Mouse (Mus musculus): ENCODE data around the gene Npl.

Npl gene

DNA sequence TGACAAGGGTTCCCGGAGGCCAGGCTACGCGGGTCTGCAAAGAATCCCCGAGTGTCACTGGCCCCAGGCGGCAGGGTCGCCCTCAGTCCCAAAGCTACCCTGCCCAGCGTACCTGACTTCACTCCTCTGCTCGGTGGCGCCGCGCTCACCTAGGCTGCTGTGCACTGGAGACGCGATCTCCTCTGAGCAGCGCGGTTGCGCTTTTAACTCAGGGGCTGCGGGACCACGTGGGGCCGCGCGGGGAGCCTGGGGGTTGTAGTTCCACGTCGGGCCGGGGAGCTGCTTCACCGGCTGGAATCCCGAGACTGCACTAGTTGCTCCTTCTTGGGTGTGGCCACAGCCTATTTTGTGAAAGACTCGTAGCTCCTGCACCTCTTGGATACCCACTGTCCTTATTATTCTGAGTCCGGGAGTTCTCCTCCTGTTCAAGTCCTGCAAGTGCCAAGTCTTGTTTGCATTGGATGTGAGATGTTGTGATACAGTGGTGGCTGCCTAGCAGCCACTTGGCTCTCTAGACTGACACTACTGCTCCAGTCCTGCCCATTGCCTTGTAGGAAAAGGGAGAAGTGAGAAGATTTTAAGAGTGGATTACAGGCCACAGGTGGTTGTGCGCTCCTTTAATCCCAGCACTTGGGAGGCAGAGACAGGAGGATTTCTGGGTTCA lies at the start of gene Npl:
Npl (minus strand) TSS at position 510 of the 664 bp plus-strand sequence.
- DNase-seq (ENCODE audit: low spot score), result peak; percentile 69

DNA sequence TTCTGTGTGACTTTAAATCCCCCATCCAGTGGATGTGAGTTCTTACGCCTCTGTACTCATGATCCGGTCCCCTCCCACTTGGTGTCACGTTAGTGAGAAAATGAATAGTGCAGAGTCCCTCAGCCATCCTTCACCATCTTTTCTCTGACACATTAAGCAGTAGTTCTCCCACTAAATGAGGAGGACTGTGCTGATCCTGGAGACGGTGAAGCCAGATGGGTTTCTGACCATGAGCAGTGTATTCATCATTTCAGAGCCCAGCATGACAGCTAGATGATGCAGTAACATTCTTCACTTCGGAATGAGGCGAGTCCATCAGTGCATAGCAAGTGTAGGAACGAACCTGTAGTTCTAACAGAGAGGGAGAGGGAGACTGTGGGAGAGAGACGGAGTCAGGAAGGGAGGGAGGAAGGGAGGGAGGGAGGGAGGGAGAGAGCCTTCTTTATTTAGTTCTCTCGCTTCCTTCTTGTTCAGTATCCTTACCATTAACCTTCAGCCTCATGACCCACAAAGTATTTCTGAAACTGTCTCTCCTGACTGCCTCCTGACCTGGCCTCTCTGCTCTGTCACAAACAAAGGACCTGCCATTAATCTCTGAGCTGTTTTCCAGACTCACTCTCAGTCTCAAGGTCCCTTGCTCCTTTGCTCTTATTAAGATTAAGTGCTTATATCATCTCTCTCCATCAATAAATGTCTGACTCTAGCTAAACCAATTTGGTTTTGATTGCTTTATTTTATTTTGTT lies 49.6 kb upstream of the Npl start:
- no peak for DNase-seq (ENCODE audit: low spot score)

DNA sequence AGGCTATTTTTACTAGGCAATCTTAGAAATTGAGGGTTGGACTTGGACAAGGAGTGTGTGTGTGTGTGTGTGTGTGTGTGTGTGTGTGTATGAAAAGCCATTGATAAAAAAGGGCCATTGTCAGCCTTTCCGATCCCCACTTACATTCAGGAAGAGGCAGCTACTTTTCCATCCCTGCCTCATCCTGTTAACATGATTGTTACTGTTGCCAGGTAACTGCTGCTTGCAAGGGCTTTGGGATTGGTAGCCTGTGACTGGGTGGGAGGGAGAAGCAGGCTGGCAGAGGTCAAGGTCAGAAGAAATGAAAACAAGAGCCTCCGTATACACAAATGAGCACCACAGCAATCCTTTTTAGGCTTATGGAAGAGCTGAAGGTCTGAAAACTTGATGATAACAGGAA lies 48.9 kb upstream of the Npl start:
- no peak for DNase-seq (ENCODE audit: low spot score)

DNA sequence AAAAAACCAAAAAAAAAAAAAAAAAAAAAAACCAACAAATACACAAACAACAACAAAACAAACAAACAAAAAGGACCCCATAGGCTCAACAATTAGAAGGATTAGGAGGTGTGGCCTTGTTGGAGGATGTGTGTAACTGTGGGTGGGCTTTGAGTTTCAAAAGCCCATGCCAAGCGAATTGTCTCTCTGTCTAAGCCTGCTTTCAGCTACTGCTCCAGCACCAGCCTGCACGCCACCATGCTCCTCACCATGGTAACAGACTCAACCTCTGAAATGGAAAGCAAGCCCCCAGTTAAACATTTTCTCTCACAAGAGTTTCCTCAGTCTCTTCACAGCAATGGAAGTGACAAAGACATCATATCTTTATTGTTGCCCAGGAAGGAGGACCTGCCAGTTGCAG lies 43.8 kb upstream of the Npl start:
- DNase-seq (ENCODE audit: low spot score), result no peak

DNA sequence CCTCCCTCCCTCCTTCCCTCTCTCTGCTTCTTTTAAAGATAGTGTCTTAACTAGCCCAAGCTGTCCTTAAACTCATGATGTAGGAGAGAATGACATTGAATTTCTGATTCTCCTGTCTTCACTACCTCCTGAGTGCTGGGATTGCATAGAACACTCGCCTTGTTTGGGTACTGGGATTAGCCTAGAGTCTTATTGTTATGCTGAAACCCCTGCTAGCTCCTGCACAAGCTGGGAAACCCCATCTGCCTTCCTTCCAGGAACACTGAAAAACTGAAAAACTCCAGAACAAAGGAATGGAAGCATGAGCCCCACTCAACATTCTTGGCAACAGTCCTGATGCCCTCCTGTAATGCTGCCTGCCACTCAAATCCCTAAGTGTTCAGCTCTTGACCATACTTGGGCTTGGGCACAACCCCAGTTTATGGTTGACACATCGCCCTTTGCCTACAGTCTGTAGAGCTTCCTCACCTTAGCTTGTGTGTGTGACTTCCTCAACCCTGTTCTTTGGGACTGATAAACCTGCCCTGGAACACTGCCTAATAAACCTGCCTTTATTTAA lies 40.4 kb upstream of the Npl start:
- DNase-seq (ENCODE audit: low spot score), result no peak

DNA sequence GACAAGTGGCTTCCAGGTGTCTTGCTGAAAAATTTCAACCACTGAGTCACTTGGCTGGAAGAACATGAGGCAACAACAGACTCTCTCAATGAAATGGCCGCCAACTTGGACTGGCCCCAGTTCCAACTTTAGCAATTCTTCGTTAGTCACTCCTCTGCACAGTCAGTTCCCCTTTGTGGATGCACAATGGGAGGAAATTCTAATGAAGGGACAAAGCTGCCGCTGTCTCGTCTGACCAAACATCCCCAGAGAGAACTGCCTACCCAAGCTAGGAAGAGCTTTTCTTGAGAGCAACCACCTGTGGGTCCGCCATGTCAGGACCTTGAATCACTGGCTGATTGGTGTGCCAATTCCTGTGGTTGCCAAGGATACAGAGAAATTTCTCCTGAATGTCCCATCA lies 38.1 kb upstream of the Npl start:
- no peak for DNase-seq (ENCODE audit: low spot score)

DNA sequence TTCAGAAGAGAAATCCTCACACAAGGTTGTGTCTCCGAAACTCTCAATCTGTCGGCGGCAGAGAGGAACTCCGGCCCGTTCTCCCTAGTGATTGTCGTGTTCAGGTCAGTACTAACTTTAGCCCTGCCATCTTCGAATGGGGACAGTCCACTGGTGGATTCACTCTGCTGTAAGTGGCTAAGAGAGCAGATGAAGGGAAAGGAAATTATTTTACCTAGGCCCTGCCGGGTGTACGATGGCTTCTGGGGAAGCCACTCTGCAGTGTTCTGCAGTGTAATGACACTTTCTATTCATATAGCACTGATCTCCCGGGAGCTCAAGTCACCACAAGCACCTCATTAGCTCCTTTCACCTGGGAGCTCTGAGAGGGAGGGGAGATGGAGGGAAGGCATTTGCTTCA lies 37.0 kb upstream of the Npl start:
- DNase-seq (ENCODE audit: low spot score), result no peak

DNA sequence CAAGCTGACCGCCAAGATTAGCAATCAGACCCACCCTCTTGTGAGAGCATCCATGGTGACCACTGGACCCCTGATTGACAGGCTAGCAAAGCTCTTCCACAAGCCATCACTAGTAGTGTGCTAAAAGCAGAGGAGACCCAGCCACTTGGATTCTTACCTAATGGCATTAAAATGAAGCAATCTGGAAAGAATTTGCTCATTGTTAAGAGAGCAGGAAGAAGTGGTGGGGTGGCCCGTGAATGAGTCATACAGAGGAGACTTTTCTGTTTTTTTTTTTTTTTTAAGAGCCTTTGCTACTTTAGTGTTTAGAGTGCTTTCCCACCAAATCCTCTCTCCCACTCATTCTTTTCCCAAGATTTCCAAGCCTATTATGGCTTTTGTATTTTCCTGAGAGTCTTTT lies 35.9 kb upstream of the Npl start:
- DNase-seq (ENCODE audit: low spot score), result no peak

DNA sequence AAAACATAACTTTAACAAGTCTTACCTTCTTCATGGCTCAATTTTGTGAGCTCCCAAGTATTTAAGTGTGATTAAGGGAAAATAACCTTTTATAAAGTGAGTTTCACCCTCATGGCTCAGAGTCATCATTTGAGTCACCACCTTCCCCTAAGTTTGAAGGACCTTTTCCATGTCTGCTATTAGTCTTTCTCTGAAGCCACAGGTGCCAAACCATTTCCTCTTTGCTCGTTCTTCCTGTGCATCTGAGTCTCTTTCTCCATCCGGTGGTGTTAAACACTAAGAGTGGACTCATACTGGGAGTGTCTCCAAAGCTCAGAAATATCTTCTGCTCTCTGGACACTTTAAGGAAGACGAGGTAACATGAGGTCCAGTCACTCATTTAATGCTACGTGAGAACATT lies 33.3 kb upstream of the Npl start:
- no peak for DNase-seq (ENCODE audit: low spot score)

DNA sequence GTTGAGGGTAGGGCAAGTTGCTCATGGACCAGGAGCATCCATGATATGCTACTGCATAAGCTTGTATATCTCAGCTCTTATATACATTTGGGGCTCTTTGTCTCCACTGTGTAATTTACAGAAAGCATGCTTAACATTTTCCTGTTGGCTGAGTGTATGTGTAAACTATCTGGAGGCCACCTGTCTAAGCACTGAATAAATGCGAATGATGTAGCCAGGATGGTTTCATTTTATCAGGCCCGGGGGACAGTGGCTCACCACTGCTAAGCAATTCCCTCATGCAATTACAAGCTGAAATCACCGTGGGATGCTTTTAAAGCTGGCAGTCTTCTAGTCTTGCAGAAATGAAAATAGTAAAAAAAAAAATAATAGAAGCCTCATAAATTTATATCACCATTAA lies 24.9 kb upstream of the Npl start:
- no peak for DNase-seq (ENCODE audit: low spot score)

DNA sequence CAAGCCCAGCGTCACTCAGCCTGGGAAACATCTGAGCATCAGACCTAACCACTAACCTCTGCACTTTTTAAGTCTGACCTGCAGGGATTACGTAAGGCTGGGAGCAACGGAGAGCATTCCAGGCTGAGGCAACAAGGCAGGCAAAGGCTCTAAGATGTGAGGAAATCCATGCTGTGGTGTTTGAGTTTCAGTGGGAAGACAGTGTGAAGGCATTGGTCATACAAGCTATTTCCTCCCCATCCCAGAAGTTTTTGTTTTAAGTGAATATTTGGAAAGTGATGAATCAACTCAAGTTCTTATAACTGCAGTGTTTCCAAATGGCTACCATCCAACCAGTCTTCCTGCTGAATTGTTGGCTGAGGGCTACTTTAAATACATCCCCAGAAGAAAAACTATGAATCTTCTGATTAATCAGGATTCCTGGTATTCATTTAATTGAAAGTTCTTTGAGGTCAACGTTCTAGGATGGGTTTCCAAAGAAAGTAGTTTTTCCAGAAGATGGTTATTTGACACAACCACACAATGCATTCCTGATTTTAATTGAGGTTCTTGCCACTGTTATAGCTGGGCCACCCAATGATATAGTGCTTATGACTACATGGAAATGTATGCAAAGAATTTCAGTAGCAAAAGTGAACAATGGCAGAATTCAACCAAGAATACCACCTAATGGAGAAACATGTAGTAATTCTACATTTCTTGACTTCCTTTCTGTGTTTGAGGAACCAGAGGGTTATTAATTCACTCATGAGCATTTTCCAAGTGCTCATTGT lies 22.6 kb upstream of the Npl start:
- DNase-seq (ENCODE audit: low spot score), result no peak

DNA sequence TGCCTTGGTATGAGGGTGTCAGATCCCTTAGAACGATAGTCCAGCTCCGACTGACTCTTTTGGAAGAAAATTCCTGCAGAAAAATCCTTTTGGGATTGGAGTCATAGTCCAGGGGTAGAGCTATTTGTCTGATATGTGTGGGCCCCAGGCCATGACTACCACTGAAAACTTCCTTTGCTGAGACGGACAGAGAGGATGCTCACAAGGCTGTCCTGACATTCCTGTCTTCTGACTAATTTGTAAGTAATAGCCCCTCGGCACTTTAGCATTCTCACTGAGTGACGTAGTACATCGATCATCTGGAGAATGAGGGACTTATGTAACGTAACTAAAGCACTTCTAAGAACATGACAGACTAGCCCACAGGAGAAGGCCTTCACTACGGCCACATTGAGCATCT lies 15.9 kb upstream of the Npl start:
- no peak for DNase-seq (ENCODE audit: low spot score)

DNA sequence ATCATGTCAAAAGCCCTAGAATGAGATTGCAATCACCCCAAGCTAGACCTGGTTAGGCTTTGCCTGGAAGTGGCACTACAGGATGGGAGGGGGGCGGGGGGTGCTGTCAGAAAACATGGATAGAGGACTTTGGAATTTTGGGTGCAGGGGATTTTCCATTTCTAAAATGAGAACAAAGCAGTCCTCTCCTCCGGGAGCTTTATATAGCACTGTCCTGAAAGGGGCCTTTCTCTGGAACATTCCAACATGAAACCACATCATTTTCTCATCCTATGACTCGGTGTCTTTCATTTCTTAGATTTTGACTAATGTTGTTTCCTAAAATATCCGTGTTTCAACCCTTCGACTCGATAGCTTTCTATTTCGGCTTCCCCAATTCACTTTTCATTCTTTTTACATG lies 14.9 kb upstream of the Npl start:
- DNase-seq (ENCODE audit: low spot score), result no peak

DNA sequence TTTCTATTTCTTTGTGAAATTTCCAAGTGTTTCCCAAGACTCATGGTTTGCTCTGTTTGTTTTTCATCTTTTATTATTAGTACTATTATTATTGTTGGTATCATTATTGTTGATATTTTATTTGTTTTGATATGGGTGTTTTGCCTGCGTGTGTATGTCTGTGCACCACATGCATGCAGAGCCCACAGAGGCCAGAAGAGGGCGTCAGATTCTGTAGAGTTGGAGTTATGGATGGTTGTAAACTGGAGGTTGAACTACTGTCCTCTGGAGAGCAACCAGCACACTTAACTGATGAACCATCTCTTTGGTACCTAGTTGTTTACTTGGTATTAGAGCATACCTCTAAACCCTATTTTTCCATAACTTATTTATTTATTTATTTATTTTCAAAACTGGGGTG lies 13.8 kb upstream of the Npl start:
- DNase-seq (ENCODE audit: low spot score), result no peak

DNA sequence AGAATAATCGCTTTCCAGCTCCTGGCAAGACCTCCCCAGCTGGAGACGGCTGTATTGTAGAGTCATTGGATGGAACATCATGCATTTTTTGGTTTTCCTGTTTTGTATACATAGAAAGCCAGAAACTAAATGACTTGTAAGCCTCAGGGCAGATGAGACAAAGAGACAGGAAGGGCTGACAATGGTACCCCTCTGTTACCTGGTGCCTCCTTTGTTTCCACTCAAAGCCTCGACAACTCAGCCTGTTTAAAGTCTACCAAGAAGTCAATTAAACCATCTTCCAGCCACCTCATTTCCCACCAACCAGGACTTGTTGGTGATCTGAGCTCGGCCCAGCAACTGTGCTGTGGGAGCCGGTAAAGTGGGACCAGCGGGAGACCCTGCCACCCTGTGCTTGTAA lies 11.0 kb upstream of the Npl start:
- DNase-seq (ENCODE audit: low spot score), result no peak

DNA sequence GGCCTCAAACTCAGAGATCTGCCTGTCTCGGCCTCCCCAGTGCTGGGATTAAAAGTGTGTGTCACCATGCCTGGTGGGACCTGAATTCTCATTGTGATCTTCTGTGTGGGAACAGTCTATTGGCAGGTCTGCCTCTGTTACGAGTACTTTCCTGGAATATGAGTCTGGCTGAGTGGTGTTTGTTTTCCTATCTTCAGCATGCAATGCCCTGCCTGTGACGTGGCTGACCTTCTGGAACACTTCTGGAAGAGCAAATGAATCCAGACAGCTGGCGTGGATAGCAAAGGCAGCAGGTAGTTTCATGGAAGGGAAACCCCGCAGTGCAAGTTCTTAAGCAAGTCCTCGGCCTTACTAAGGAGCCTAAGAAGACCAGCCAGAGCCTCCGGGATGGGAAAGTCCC lies 9.9 kb upstream of the Npl start:
- DNase-seq (ENCODE audit: low spot score), result no peak

DNA sequence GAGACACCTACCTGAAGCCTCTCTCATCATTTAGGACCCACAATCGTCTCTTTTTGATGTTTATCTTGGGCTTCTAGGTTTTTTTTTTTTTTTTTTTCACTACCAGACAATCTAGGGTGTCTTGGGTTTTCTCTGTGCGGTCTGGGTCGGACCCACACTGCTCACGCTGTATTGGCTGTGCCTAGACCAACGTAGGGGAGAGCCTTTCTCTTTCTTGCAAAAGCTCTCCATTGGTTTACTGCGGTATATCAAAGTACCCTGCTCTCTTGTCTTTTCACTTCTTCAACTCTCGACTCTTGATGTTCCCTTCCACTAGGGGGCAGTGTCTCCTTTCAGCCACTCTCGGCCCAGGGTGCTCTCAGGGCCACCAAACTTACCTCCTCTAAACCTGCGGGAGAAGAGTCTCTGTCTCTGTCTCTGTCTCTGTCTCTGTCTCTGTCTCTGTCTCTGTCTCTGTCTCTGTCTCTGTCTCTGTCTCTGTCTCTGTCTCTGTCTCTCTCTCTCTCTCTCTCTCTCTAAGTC lies 9.3 kb upstream of the Npl start:
- DNase-seq (ENCODE audit: low spot score), result peak; percentile 64

DNA sequence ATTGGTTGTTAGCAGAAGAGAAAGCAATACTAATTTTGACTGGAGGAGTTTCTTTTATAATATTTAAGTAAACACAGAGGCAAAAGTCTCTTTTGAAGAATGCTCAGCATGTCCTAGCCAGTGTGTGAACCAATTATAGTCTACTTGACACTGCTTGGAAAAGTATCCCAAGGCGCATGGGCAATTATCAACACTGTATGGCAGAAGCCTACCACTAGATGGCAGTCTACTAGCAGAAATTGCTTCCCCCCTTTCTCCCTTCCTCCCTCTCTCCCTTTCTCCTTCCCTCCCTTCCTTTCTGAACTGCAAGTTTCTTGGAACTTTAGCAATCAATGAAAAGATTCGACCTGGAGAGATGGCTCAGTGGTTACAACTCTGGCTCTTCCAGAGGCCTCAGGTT lies 7.1 kb upstream of the Npl start:
- no peak for DNase-seq (ENCODE audit: low spot score)

DNA sequence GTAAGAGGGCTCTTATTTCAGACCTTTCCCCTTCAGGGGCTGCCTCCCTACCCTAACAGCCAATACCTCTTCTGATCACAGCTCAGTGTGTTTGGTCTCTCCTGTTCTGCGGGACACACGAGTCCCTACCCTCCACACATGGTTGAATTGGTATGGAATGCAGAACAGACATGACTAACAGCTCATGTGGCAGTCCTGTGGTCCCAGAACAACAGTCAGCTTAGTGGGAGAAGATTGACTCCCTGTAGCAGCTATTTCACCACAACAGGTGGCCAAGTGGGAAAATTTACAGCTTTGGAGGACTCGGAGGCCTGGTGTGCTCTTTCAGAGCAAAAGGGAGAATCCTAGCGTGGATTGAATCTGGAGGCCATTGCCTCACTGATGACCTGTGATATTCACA lies 6.4 kb upstream of the Npl start:
- DNase-seq (ENCODE audit: low spot score), result no peak

DNA sequence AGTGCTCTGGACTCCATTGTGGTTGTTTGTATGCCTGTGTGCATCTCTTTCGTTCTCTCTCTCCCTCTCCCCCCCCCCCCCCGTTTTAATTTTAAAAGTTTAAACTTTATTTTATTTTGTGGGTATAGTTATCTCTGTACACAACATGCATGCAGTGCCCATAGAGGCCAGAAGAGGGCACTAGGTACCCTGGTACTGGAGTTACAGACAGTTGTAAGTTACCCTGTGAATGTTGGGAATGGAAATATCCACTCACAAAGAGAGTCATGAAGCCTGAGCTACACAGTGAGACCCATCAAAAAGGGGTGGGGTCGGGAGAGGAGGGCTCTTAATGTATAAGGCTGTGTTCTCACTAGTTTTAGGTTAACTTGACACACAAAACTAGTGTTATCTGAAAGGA lies 969 bp upstream of the Npl start:
- no peak for DNase-seq (ENCODE audit: low spot score)

DNA sequence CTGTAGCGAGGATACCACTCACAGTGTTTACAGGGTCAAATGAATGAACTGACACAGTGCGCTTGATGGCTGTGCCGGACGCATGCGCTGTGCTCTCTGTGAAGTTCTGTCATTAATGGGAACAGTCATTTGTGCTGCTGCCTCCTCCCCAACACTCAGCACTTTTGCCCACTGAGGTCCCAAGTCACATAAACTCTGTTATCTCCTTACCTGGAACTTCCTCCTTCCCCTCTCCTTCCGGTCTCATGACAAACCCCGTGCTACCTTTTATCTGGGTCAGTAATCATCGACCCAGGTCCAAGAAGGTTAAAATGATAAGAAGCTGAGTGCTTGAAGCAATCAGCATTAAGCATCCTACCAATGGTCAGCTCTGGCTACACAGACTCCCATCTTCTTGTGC lies 2.3 kb downstream of the Npl start:
- DNase-seq (ENCODE audit: low spot score), result no peak

DNA sequence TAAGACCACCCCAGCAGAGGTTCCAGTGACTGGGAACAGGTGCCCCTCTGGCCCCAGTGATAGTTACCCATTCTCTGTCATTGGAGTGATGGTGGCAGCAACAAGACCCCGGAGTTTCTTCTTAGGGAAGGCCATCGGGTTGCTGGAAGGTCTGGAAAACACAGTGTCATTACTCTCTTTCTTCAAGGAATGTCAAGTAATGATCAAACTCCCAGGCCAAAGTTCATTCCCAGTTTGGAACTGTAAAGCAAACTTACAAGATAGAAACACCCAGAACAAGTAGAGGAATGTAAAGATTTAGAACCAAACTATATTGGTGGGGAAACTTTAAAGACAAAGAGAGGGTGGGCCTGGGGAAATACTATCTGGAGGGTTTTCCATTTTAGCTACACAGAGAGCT lies 4.6 kb downstream of the Npl start:
- DNase-seq (ENCODE audit: low spot score), result no peak
